Mouse (Mus musculus) CH12.LX (cell line): ENCODE results near the gene Steap3. TPM values are rescaled to one million over a fixed set of nuclear protein-coding genes. Genes with fewer than 3 reads are reported as not detected.

Experiments
- DNase-seq: peaks from one replicate; pipeline ENCODE4 v3.0.0-alpha.2; 2013; ENCODE audit errors: extremely low read depth
- H3K27ac ChIP-seq: 2 replicates; pipeline ENCODE4 v1.5.1; 2012; ENCODE audit warnings: low read depth, mild to moderate bottlenecking, control low read depth, moderate library complexity; ENCODE audit not compliant: insufficient read depth
- H3K27me3 ChIP-seq: replicated peaks from 2 replicates; pipeline ENCODE3; 2012; ENCODE audit warnings: inconsistent platforms
- H3K36me3 ChIP-seq, 2 experiments: replicated peaks in 1 of 2; 2 replicates each; pipeline versions ENCODE3 to v1.6.1; 2012; ENCODE audit warnings: inconsistent platforms in 1 of 2, low read length in 1 of 2, mild to moderate bottlenecking in 1 of 2, mixed read lengths in 1 of 2, moderate library complexity in 1 of 2; ENCODE audit not compliant: control insufficient read depth in 1 of 2, insufficient read depth in 1 of 2
- H3K4me1 ChIP-seq, 2 experiments: 2 replicates each; pipeline ENCODE4 v1.6.1; 2012; ENCODE audit warnings: inconsistent platforms in 1 of 2, moderate library complexity in 1 of 2; ENCODE audit not compliant: insufficient read depth in 2 of 2, control insufficient read depth in 1 of 2
- H3K4me2 ChIP-seq: 2 replicates; pipeline ENCODE4 v1.6.1; 2012; ENCODE audit warnings: low read depth, mild to moderate bottlenecking, control low read depth; ENCODE audit not compliant: poor library complexity, insufficient read depth, severe bottlenecking
- H3K4me3 ChIP-seq, 3 experiments: fragments of 150-350 bp in 1 of 3; sonication (generic) in 1 of 3; replicated peaks in 1 of 3; 2 replicates each; pipeline versions ENCODE3 to v1.5.1; 2011 to 2012; ENCODE audit warnings: low read depth in 2 of 3, low read length in 2 of 3, mild to moderate bottlenecking in 2 of 3, moderate library complexity in 2 of 3, control low read depth in 1 of 3, improper control_type of control experiment in 1 of 3, inconsistent platforms in 1 of 3, mixed read lengths in 1 of 3; ENCODE audit not compliant: poor library complexity in 1 of 3
- H3K79me2 ChIP-seq: replicated peaks from 2 replicates; pipeline ENCODE4 v1.6.1; 2012; ENCODE audit warnings: mild to moderate bottlenecking, moderate library complexity; ENCODE audit not compliant: control insufficient read depth, poor library complexity, insufficient read depth, severe bottlenecking; ENCODE audit errors: extremely low read depth
- H3K9ac ChIP-seq: 2 replicates; pipeline ENCODE4 v1.6.1; 2012; ENCODE audit warnings: low read depth, mild to moderate bottlenecking, control low read depth, moderate library complexity; ENCODE audit not compliant: insufficient read depth
- H3K9me3 ChIP-seq: replicated peaks from 2 replicates; pipeline ENCODE3; 2012; ENCODE audit warnings: low read length, inconsistent platforms, mixed read lengths
- ELF1 ChIP-seq: IDR thresholded peaks from 2 replicates; pipeline ENCODE4 v1.6.1; 2014; ENCODE audit warnings: low read depth, mild to moderate bottlenecking, inconsistent platforms, low read length, improper control_type of control experiment
- EP300 ChIP-seq: IDR thresholded peaks from 2 replicates; pipeline ENCODE4 v1.6.1; 2011; ENCODE audit warnings: low read length, improper control_type of control experiment
- GABPA ChIP-seq: IDR thresholded peaks from 2 replicates; pipeline ENCODE4 v1.6.1; 2012; ENCODE audit warnings: low read depth, low read length, improper control_type of control experiment, inconsistent platforms; ENCODE audit not compliant: insufficient replicate concordance
- HCFC1 ChIP-seq: IDR thresholded peaks from 2 replicates; pipeline ENCODE4 v1.6.1; 2012; ENCODE audit warnings: low read depth, mild to moderate bottlenecking, inconsistent platforms, low read length, improper control_type of control experiment
- JUN ChIP-seq: IDR thresholded peaks from 2 replicates; pipeline ENCODE4 v1.6.1; 2011; ENCODE audit warnings: low read depth, mild to moderate bottlenecking, low read length, improper control_type of control experiment, moderate library complexity; ENCODE audit not compliant: insufficient read depth
- MEF2A ChIP-seq: IDR thresholded peaks from 2 replicates; pipeline ENCODE4 v1.6.1; 2014; ENCODE audit warnings: low read depth, mild to moderate bottlenecking, inconsistent platforms, low read length, improper control_type of control experiment, borderline replicate concordance
- NELFE ChIP-seq: IDR thresholded peaks from 2 replicates; pipeline ENCODE4 v1.6.1; 2011; ENCODE audit warnings: low read depth, low read length, improper control_type of control experiment
- RAD21 ChIP-seq: IDR thresholded peaks from 2 replicates; pipeline ENCODE4 v1.6.1; 2011; ENCODE audit warnings: low read depth, mild to moderate bottlenecking, low read length, improper control_type of control experiment, moderate library complexity
- RCOR1 ChIP-seq: conservative IDR thresholded peaks from 2 replicates; pipeline ENCODE4 v1.6.1; 2012; ENCODE audit warnings: low read depth, mild to moderate bottlenecking, inconsistent platforms, low read length, improper control_type of control experiment
- SMC3 ChIP-seq: IDR thresholded peaks from 2 replicates; pipeline ENCODE4 v1.6.1; 2011; ENCODE audit warnings: low read depth, low read length, improper control_type of control experiment
- USF2 ChIP-seq: conservative IDR thresholded peaks from 2 replicates; pipeline ENCODE4 v1.6.1; 2011; ENCODE audit warnings: low read depth, low read length, improper control_type of control experiment
- ZC3H11A ChIP-seq: IDR thresholded peaks from 2 replicates; pipeline ENCODE4 v1.6.1; 2012; ENCODE audit warnings: low read depth, mild to moderate bottlenecking, inconsistent platforms, low read length, improper control_type of control experiment
- ZKSCAN1 ChIP-seq: IDR thresholded peaks from 2 replicates; pipeline ENCODE4 v1.6.1; 2012; ENCODE audit warnings: low read depth, inconsistent platforms, low read length, improper control_type of control experiment, borderline replicate concordance
- ZNF384 ChIP-seq: IDR thresholded peaks from 2 replicates; pipeline ENCODE4 v1.6.1; 2012; ENCODE audit warnings: low read depth, low read length, improper control_type of control experiment, inconsistent platforms
- dilution Hi-C: fragments of 300-500 bp; cut with MboI; formaldehyde crosslinking; loops from 2 replicates; pipeline ENCODE4 v1.14.3; 2020; ENCODE audit warnings: low sequenced_read_pairs; ENCODE audit not compliant: extremely low pct_unique_long_range_greater_than_20kb, extremely low pct_ligation_motif_present
- in situ Hi-C: fragments of 300-500 bp; cut with MboI; formaldehyde crosslinking; loops from 3 replicates; pipeline ENCODE4 v1.14.3; 2019; ENCODE audit warnings: low sequenced_read_pairs, low pct_ligation_motif_present, low pct_unique_long_range_greater_than_20kb, mixed read lengths
- polyA plus RNA-seq: library from polyadenylated mRNA; unstranded; fragments of >175 nt; gene quantifications from 2 replicates; pipeline ENCODE4 v1.2.1, GENCODE M21; 2012; ENCODE audit warnings: low read depth; ENCODE audit not compliant: insufficient read length
- total RNA-seq, 2 experiments: library from RNA; depleted of rRNA; stranded (reverse); fragments of 300-350 nt in 1 of 2; fragments of >200 nt in 1 of 2; gene quantifications; 2 replicates each; pipeline ENCODE4 v1.2.3; 2012 to 2014

Gene Steap3
- total and polyA plus RNA-seq, 3 experiments, result 1.2 to 8.0 (median 2.9) TPM

- Histone ChIP-seq H3K4me2 (no peak overlapping the region), H3K4me3 (no peak overlapping the region), H3K36me3 (no peaks in the 10 kb centered on the region), H3K27me3 (no peaks in the 10 kb centered on the region), H3K4me1 (peaks cover 11 to 18% of the 10 kb centered on the region in 2 experiments), H3K9me3 (peaks cover 2% of the 10 kb centered on the region), H3K79me2 (no peaks in the 10 kb centered on the region)
- DNase-seq, result no peak
- in situ Hi-C loops, result no loop called here
- TF ChIP-seq SMC3 (no peak), RCOR1 (no peak), GABPA (no peak)
- TF ChIP-seq, all 38 proteins: peak for 0
- Histone ChIP-seq H3K9ac (no peak overlapping the region), H3K27ac (no peak overlapping the region)
- dilution Hi-C loops, result no loop called here
These were observed 78.9 kb downstream of the Steap3 start for GRCm38 (mm10) chr1:120193586-120193985.

GRCm38 (mm10) chr1:120192321-120192720 is 80.2 kb downstream of the Steap3 start:
- TF ChIP-seq RAD21 (no peak), ZNF384 (no peak), NELFE (no peak), ZKSCAN1 (no peak), USF2 (no peak), EP300 (no peak), ELF1 (no peak), MEF2A (no peak), ZC3H11A (no peak), JUN (no peak)

GRCm38 (mm10) chr1:120190946-120191345 is 81.6 kb downstream of the Steap3 start:
- H3K9me3 ChIP-seq, result peaks cover 2% of the 10 kb centered on the region
- peaks cover 2 to 3% of the 10 kb centered on the region in 2 experiments; a peak in 2 of 4 replicates for H3K4me1 ChIP-seq
- no peak overlapping the region for H3K4me2 ChIP-seq
- H3K9ac ChIP-seq, result no peak overlapping the region
- in situ Hi-C loops (no loop called here), dilution Hi-C loops (no loop called here)
- no peak overlapping the region for H3K27ac ChIP-seq
- no peaks in the 10 kb centered on the region for H3K79me2 ChIP-seq
- no peak for TF ChIP-seq HCFC1
- TF ChIP-seq RAD21, result no peak
- no peaks in the 10 kb centered on the region for H3K36me3 ChIP-seq
- no peak overlapping the region for H3K4me3 ChIP-seq
- no peak for DNase-seq
- H3K27me3 ChIP-seq, result no peaks in the 10 kb centered on the region

More at GRCm38 (mm10) chr1:120192321-120192720, 80.2 kb downstream of the Steap3 start:
- Histone ChIP-seq H3K27ac (no peak overlapping the region), H3K9me3 (peaks cover 2% of the 10 kb centered on the region), H3K36me3 (no peaks in the 10 kb centered on the region), H3K4me3 (no peak overlapping the region), H3K4me2 (no peak overlapping the region), H3K79me2 (no peaks in the 10 kb centered on the region), H3K4me1 (peaks cover 2 to 9% of the 10 kb centered on the region in 2 experiments; a peak in 3 of 4 replicates), H3K27me3 (no peaks in the 10 kb centered on the region), H3K9ac (no peak overlapping the region)
- no peak for DNase-seq
- dilution Hi-C loops, result no loop called here
- in situ Hi-C loops, result no loop called here
